Mouse (Mus musculus): ENCODE results near the gene Vps37d. TPM values are rescaled to one million over a fixed set of nuclear protein-coding genes. Genes with fewer than 3 reads are reported as not detected.

The Vps37d gene
- polyA plus RNA-seq, 1 experiment from 2014 or later = 2.9 TPM

DNA sequence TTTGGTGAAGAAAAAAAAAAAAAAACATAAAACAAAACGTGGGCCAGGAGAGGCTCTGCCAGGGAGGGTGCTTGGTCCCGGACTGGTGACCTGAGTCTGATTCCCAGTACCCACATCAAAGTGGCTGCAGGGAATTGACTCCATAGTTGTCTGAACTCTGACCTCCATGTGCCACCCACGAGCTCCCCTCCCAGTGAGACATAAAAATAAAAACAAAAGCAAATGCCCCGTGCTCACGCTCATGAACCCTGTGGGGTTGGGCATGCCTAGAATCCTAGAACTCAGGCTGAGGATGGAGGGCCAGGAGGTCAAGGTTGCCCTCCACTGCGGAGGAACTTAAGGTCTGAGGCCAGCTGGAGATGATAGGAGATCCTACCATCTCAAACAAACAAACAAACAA is 31.0 kb upstream of the Vps37d start:
- H3K27me3 ChIP-seq (replicated peaks; ENCODE audit: control insufficient read depth, insufficient read depth, low read length) = peaks cover 9% of the 10 kb centered on the region; the same call in 1 of the 2 replicates
- ATAC-seq = no peak
- WGBS = 73% methylated on average over 6 of the region's 6 CpGs

DNA sequence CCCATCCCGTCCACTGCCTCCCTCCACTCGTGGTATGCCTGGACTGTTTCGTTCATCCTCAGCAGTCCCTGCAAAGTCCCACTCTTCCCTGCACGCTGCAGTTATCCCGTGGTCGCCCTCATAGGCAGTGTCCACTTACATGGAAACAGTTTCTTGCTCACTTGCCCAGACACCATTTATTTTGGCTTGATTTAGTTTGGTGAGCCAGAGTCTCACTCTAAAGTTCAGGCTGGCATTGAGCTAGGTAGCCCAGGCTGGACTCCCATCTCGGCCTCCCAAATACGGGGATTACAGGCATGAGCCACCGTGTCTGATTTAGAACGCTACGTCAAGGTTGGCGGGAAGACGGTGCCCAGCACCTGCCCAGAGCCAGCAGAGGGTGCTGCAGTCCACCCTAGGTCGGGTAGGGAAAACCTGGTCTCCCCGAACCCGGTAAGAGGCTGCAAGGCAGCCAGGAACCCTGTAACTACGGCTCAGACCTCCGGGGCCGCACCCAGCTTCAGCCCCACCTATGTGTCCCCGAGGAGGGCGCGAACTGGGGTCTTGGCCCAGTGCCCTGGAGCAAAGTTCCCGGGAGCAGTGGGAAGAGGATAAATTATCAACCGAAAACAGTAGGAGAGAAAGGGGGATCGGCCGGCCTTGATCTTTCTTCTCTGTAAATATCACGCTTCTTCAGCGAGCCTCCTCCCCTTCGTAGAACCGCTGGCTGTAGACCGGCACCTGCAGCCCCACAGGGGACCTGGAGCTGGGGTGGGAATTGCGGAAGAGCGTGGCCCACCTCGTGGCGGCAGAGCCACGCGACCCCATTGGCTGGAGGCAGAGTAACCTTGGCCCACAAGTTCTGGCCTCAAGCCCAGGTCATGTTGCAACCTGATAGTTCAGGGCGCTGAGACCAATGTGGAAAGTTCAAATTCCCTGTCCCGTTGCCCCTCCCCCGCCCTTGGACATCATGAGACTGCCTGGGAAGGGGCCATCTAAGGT is 29.7 kb upstream of the Vps37d start:
- peaks cover 12% of the 10 kb centered on the region; the same call in 1 of the 2 replicates for H3K27me3 ChIP-seq (replicated peaks; ENCODE audit: control insufficient read depth, insufficient read depth, low read length)
- H3K36me3 ChIP-seq (ENCODE audit: control insufficient read depth, insufficient read depth, low read length) = no peaks in the 10 kb centered on the region
- peak overlapping the region; percentile 52 for H3K27ac ChIP-seq (ENCODE audit: low read length)
- peak overlapping the region; percentile 69 for H3K9ac ChIP-seq (ENCODE audit: low read depth, low read length)
- WGBS = 6% methylated on average over 40 of the region's 40 CpGs
- 0 out of 2 replicates have a peak, but pooled peaks cover 4% of the 10 kb centered on the region for H3K4me1 ChIP-seq (ENCODE audit: control insufficient read depth, insufficient read depth, low read length)
- ATAC-seq = peak; percentile 83
- H3K4me2 ChIP-seq (ENCODE audit: low read depth, low read length) = peak overlapping the region; percentile 93
- H3K9me3 ChIP-seq (ENCODE audit: control insufficient read depth, low read length) = no peaks in the 10 kb centered on the region
- peak overlapping the region; percentile 59 for H3K4me3 ChIP-seq (ENCODE audit: low read length)

More for the DNA sequence above, 31.0 kb upstream of the Vps37d start:
- no peak overlapping the region for H3K9ac ChIP-seq (ENCODE audit: low read depth, low read length)
- H3K36me3 ChIP-seq (ENCODE audit: control insufficient read depth, insufficient read depth, low read length) = no peaks in the 10 kb centered on the region
- H3K9me3 ChIP-seq (ENCODE audit: control insufficient read depth, low read length) = no peaks in the 10 kb centered on the region
- no peak overlapping the region for H3K4me3 ChIP-seq (ENCODE audit: low read length)
- no peak overlapping the region for H3K27ac ChIP-seq (ENCODE audit: low read length)
- H3K4me2 ChIP-seq (ENCODE audit: low read depth, low read length) = no peak overlapping the region
- H3K4me1 ChIP-seq (ENCODE audit: control insufficient read depth, insufficient read depth, low read length) = 0 out of 2 replicates have a peak, but pooled peaks cover 4% of the 10 kb centered on the region

- under 1% methylated on average over 48 of the region's 48 CpGs for WGBS
- Histone ChIP-seq H3K4me3 (ENCODE audit: low read length) (peak overlapping the region; percentile 59), H3K36me3 (ENCODE audit: control insufficient read depth, insufficient read depth, low read length) (no peaks in the 10 kb centered on the region), H3K9me3 (ENCODE audit: control insufficient read depth, low read length) (no peaks in the 10 kb centered on the region), H3K9ac (ENCODE audit: low read depth, low read length) (peak overlapping the region; percentile 69), H3K4me2 (ENCODE audit: low read depth, low read length) (peak overlapping the region; percentile 93), H3K27ac (ENCODE audit: low read length) (no peak overlapping the region), H3K27me3 (replicated peaks; ENCODE audit: control insufficient read depth, insufficient read depth, low read length) (peaks cover 12% of the 10 kb centered on the region; the same call in 1 of the 2 replicates), H3K4me1 (ENCODE audit: control insufficient read depth, insufficient read depth, low read length) (0 out of 2 replicates have a peak, but pooled peaks cover 4% of the 10 kb centered on the region)
- peak; percentile 80 for ATAC-seq
These were observed 28.7 kb upstream of the Vps37d start for GRCm38 (mm10) chr5:135106758-135107256.

DNA sequence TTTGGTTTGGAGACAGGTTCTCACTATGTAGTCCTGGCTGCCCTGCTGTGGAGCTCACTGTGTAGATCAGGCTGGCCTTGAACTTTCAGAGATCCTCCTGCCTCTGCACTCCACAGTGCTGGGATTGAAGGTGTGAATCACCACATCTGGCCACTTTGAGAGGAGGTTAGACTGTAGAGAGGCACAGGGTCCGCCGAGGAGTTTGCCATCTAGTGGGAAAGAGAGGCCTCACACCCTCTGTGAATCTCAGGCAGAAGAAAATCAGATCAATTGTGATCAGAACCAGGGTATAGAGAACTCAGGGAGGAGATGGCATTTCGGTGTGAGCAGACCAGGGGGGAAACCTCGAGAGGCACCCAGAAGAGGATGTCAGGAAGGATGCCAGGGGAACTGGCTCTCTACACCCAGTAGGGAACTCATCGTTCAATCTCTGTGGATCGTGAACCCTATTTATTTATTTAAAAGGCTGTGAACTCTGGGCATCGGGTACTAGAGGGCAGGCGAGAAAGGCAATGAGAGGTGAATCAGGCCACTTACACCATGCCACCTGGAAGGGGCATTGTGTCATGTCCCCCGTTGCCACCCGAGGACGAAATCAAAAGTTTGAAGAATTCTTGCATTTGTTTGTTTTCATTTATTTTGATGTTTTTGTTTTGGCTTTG is 26.1 kb upstream of the Vps37d start:
- 0 out of 2 replicates have a peak, but pooled peaks cover 4% of the 10 kb centered on the region for H3K4me1 ChIP-seq (ENCODE audit: control insufficient read depth, insufficient read depth, low read length)
- no peak for ATAC-seq
- H3K4me3 ChIP-seq (ENCODE audit: low read length) = no peak overlapping the region
- 65% methylated on average over 11 of the region's 11 CpGs for WGBS
- H3K9ac ChIP-seq (ENCODE audit: low read depth, low read length) = no peak overlapping the region
- H3K36me3 ChIP-seq (ENCODE audit: control insufficient read depth, insufficient read depth, low read length) = no peaks in the 10 kb centered on the region
- H3K27me3 ChIP-seq (replicated peaks; ENCODE audit: control insufficient read depth, insufficient read depth, low read length) = peaks cover 12% of the 10 kb centered on the region; the same call in 1 of the 2 replicates
- H3K9me3 ChIP-seq (ENCODE audit: control insufficient read depth, low read length) = no peaks in the 10 kb centered on the region
- no peak overlapping the region for H3K27ac ChIP-seq (ENCODE audit: low read length)
- no peak overlapping the region for H3K4me2 ChIP-seq (ENCODE audit: low read depth, low read length)

GRCm38 (mm10) chr5:135100981-135101380 is 22.9 kb upstream of the Vps37d start:
- H3K27ac ChIP-seq (ENCODE audit: low read length) = no peak overlapping the region
- no peak overlapping the region for H3K9ac ChIP-seq (ENCODE audit: low read depth, low read length)
- H3K27me3 ChIP-seq (replicated peaks; ENCODE audit: control insufficient read depth, insufficient read depth, low read length) = 0 out of 2 replicates have a peak, but pooled peaks cover 3% of the 10 kb centered on the region
- no peaks in the 10 kb centered on the region for H3K9me3 ChIP-seq (ENCODE audit: control insufficient read depth, low read length)
- no peaks in the 10 kb centered on the region for H3K36me3 ChIP-seq (ENCODE audit: control insufficient read depth, insufficient read depth, low read length)
- no peaks in the 10 kb centered on the region for H3K4me1 ChIP-seq (ENCODE audit: control insufficient read depth, insufficient read depth, low read length)
- no peak for ATAC-seq
- H3K4me2 ChIP-seq (ENCODE audit: low read depth, low read length) = no peak overlapping the region
- H3K4me3 ChIP-seq (ENCODE audit: low read length) = no peak overlapping the region
- WGBS = 77% methylated on average over 1 of the region's 1 CpGs

DNA sequence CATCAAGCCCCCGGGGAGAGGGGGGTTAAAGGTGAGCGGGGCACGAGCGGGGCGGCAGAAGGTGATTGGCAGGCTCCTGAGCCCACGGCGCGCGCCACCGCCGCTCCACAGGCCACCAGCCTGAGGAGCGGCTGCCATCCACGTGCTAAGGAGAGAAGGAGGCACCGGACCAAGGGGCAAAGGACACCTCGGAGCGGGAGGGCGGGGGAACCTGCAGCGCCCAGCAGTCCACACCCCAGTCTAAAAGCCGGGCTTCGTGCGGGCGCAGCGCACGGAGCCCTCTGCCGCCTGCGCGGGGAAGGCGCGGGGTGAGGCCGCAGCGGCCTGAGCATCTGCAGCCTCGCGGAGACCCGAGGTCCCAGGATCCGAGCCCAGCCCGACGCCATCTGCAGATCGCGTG is 11.6 kb upstream of the Vps37d start, which contains the start of gene Mlxipl:
Gene Mlxipl, plus strand, starts transcription at position 238 of the 400 bp plus-strand sequence.
- peak within 1 kb of the TSS; percentile 45 for H3K4me2 ChIP-seq (ENCODE audit: low read depth, low read length)
- WGBS = under 1% methylated on average over 36 of the region's 39 CpGs
- H3K9me3 ChIP-seq (ENCODE audit: control insufficient read depth, low read length) = no peaks in the 10 kb centered on the region
- H3K4me3 ChIP-seq (ENCODE audit: low read length) = peak within 1 kb of the TSS; percentile 24
- H3K27ac ChIP-seq (ENCODE audit: low read length) = no peak within 1 kb of the TSS
- no peaks in the 10 kb centered on the region for H3K36me3 ChIP-seq (ENCODE audit: control insufficient read depth, insufficient read depth, low read length)
- peak within 1 kb of the TSS; percentile 46; the same call in 1 of the 2 replicates for H3K9ac ChIP-seq (ENCODE audit: low read depth, low read length)
- H3K4me1 ChIP-seq (ENCODE audit: control insufficient read depth, insufficient read depth, low read length) = 0 out of 2 replicates have a peak, but pooled peaks cover 4% of the 10 kb centered on the region
- H3K27me3 ChIP-seq (replicated peaks; ENCODE audit: control insufficient read depth, insufficient read depth, low read length) = peaks cover 29% of the 10 kb centered on the region
- ATAC-seq = peak; percentile 94

DNA sequence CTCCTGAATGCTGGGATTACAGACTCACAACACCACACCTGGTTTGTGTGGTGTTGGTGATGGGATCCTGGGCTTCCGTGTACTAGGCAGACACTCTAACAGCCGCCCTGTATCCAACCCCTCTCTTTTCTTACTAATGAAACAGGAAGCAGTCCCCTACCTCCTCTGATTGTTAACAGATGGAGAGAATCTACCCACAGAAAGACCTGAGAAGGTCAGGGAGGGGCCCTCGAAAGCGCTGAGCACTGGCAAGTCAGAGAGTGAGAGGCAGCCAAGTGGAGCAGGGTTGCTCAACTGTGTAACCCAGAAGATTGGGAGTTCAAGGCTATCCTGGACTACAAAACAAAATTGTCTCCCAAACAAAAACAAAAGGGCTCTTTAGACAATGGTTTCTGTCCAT is 8.8 kb upstream of the Vps37d start:
- 63% methylated on average over 4 of the region's 4 CpGs for WGBS
- Histone ChIP-seq H3K9ac (ENCODE audit: low read depth, low read length) (no peak overlapping the region), H3K4me1 (ENCODE audit: control insufficient read depth, insufficient read depth, low read length) (0 out of 2 replicates have a peak, but pooled peaks cover 4% of the 10 kb centered on the region), H3K4me2 (ENCODE audit: low read depth, low read length) (no peak overlapping the region), H3K4me3 (ENCODE audit: low read length) (no peak overlapping the region), H3K27me3 (replicated peaks; ENCODE audit: control insufficient read depth, insufficient read depth, low read length) (peaks cover 25% of the 10 kb centered on the region), H3K27ac (ENCODE audit: low read length) (no peak overlapping the region), H3K36me3 (ENCODE audit: control insufficient read depth, insufficient read depth, low read length) (no peaks in the 10 kb centered on the region), H3K9me3 (ENCODE audit: control insufficient read depth, low read length) (no peaks in the 10 kb centered on the region)
- no peak for ATAC-seq

- Histone ChIP-seq H3K9ac (ENCODE audit: low read depth, low read length) (no peak overlapping the region), H3K27me3 (replicated peaks; ENCODE audit: control insufficient read depth, insufficient read depth, low read length) (no peaks in the 10 kb centered on the region), H3K4me1 (ENCODE audit: control insufficient read depth, insufficient read depth, low read length) (peaks cover 16% of the 10 kb centered on the region), H3K36me3 (ENCODE audit: control insufficient read depth, insufficient read depth, low read length) (no peaks in the 10 kb centered on the region), H3K4me2 (ENCODE audit: low read depth, low read length) (no peak overlapping the region), H3K27ac (ENCODE audit: low read length) (no peak overlapping the region), H3K9me3 (ENCODE audit: control insufficient read depth, low read length) (no peaks in the 10 kb centered on the region), H3K4me3 (ENCODE audit: low read length) (no peak overlapping the region)
- ATAC-seq = no peak
- WGBS = 90% methylated on average over 5 of the region's 5 CpGs
These were observed 2.5 kb upstream of the Vps37d start for GRCm38 (mm10) chr5:135080539-135080938.

- H3K4me1 ChIP-seq (ENCODE audit: control insufficient read depth, insufficient read depth, low read length) = peaks cover 16% of the 10 kb centered on the region
- H3K27ac ChIP-seq (ENCODE audit: low read length) = no peak overlapping the region
- H3K36me3 ChIP-seq (ENCODE audit: control insufficient read depth, insufficient read depth, low read length) = no peaks in the 10 kb centered on the region
- no peaks in the 10 kb centered on the region for H3K9me3 ChIP-seq (ENCODE audit: control insufficient read depth, low read length)
- WGBS = 92% methylated on average over 2 of the region's 2 CpGs
- H3K4me3 ChIP-seq (ENCODE audit: low read length) = no peak overlapping the region
- no peaks in the 10 kb centered on the region for H3K27me3 ChIP-seq (replicated peaks; ENCODE audit: control insufficient read depth, insufficient read depth, low read length)
- H3K9ac ChIP-seq (ENCODE audit: low read depth, low read length) = no peak overlapping the region
- no peak for ATAC-seq
- H3K4me2 ChIP-seq (ENCODE audit: low read depth, low read length) = no peak overlapping the region
These were observed 1.5 kb upstream of the Vps37d start for GRCm38 (mm10) chr5:135079578-135079977.
